Mouse (Mus musculus): Measurements from ENCODE around the gene Dvl2. TPM values are rescaled to one million over a fixed set of nuclear protein-coding genes. Genes with fewer than 3 reads are reported as not detected.

Dvl2 gene
- 10 to 100 TPM; 14.2 to 22.1 TPM for polyA plus RNA-seq (2017; shearing (Covaris generic))

DNA sequence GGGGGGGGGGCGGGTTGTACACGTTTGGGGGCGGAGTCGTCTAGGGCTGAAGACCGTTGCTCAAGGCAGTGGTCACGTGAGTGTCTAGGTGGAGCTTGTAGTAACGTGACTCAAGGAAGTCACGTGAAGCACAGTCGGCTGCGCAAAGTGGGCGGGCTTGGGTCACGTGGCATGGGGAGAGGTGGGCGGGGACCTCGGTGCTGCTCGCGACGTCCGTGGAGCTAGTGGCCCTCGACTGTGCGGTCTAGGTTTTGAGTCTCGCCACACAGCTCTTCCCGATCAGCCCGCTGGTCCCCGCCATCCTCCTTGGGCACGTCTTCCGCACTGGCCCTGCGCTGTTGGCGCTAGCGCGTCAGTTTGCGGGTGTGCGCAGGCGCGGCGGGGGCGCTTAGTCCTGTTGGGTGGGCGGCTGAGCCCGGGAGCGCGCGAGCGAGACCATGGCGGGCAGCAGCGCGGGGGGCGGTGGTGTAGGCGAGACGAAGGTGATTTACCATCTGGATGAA lies at the start of gene Dvl2:
Dvl2 (plus strand) TSS at position 200 of the 503 bp plus-strand sequence.

DNA sequence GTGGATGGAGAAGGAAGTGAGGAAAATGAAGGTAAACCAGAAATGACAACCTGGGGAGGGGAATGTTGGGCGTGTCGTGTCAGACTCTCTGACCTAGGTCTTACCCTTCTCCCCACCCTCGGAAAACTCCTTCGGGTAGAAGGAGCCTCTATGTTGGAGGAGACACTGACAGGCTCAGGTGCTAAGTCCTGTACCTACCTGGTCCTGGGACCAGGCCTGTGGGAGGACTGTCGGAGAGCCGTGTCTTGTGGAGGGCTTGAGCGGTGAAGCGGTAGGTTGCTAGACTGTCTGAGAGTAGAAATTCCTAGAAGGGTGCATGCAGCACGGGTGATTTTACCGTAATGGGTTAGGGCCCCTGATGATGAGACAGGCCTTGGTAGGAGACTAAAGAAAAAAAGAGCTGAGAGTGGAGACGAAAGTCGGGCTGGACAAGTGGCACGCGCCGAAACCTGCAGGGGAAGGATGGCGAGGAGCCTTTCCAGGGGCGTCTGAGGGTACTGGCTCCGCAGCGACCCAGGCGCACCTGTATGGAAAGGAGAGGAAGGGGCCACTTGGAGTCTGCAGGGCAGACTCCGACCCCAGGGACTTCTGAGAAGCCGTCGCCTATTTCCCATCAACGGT lies 35.6 kb upstream of the Dvl2 start, which contains the start of gene Cldn7:
Cldn7 (plus strand) TSS at position 130 of the 621 bp plus-strand sequence.

DNA sequence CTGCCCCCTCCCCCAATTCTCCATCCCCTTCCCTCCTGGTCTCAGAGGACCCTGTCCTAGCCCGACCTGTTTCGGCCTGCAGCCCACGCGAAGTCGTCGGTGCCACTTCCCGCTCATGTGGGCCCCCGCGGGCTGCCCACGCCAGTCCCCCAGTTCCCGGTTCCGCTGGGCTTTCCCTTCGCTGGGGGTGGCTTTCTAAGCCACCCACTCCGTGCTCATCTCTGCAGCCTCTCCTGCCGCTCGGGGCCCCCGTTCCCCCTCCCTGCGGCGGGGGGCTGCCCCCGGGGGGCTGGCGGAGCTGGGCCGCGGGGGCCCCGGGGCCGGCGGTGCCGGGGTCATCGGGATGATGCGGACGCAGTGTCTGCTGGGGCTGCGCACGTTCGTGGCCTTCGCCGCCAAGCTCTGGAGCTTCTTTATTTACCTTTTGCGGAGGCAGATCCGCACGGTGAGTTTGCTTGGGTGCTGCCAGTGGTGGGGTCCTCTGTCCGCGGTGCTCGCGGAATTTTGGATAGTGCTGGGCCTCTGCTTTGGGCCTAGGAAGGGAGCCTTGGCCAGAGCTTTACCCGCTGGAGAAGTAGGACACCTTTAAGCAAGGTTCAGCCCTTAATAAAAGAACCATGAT lies 19.1 kb upstream of the Dvl2 start, which contains the start of gene Ctdnep1:
Ctdnep1 (plus strand) TSS at position 16 of the 622 bp plus-strand sequence.

DNA sequence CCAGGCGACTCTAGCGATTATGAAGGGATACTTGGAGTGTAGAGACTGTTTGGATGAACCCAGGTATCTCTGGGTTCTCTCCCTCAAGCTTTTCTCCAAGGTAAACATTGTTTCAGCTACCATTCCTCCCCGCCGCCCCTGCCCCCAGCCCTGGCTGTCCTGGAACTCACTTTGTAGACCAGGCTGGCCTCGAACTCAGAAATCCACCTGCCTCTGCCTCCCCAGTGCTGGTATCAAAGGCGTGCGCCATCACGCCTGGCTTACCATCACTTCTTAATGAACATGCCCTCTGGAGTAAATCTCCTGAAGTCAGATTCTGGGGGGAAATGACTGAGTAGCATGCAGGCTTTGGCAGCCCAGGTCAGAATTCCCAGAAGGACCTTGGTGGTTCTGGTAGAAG lies 18.2 kb upstream of the Dvl2 start, which contains the start of gene Elp5:
Elp5 (minus strand) TSS at position 293 of the 400 bp plus-strand sequence.

DNA sequence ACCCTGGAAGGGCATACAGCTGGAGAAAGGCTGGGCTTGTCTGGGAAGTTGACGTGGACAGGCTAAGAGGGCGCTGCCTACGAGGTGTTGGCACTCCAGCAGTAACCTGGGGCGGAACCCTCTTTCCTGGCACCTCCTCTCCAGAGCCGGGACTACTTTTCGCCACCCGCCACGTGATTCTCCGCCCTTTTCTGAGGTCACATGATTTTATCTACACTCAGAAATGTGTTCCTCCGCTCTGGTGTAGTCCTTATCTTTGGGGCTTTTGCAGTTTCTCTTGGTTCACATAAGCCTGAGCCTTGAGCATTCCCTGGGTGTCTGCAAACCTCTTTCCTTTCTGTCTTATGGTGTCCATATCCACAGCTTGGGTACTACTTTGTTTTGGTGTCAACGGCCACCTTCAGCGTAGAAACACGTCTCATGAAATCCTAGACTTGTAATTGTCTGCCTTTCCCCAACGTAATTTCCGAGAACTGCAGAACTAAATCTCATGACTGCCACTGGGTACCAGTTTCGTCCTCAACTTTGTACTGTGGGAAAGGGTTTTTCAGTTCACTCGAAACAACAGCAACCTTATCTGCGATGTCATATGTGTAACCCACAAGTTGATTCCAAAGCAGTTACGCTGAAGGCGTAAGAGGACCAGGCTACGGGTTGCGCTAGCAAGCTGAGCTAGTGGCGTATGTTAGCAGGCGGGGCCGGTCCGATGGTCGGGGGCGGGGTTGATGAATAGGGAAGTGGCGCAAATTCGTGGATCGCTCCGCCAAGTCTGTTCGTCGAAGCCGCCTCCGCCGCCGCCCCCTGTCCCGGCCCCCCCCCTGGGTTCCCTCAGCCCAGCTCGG lies 9.3 kb upstream of the Dvl2 start, which contains the start of gene Gabarap:
Gabarap (plus strand) TSS at position 294 of the 842 bp plus-strand sequence.

DNA sequence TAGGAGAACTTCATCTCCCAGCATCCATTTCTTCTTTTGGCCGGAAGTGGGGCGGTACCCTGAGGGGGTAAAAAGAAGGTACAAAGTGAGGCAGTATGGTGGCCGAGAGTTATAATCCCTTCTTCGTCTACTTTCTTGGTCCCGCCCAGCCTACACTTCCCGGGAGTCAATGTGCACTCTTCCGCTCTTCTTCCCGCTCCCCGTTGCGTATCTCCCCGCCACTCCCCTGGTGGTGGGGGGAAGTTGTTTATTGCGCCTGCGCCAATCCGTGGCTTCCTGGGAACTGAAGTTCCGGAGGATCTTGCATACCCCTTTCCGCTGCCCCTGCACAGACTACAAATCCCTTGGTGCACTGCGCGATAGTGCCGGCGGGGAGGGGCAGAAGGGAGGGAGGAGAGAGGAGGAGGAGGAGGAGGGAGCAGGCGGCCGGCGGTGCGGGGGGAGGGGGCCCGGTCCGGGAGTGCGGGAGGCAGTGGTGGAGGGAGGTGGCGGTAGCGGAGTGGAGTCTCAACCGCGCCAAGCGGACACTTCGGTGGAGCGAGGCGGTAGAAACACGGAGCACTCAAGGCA lies 4.9 kb upstream of the Dvl2 start, which contains the start of gene Phf23:
Phf23 (plus strand) TSS at position 387 of the 570 bp plus-strand sequence.

DNA sequence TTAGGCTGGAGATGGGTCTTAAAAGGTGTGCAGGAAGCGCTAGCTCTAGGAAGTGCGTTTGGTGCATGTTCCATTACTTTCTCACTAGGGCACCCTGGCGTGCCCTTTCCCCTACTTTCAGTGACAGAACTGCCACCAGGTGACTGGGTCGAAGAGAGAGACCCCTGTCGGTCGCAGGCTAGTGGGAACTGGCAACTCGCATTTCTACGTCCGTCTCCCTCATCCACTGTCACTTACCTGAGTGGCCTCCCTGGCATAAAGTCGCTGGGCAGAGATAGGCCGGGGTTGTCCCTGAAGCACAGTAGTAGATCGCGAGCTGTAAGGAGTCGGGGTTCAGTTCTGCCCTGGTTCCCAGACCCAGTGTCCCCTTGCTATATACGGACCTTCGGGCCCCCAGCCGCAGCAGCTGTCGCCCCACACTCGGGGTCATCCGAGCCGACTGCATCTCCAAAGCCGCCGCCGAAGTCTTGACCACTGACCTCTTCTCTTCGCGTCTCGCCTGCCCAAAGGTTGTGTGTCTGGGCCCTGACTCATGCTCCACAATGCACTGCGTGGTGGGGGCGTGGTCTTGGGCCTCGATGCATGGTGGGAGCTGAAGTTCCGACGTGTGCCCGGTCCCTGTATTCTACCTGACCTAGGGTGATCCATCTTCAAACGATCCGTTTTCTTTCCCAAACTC lies 14.6 kb downstream of the Dvl2 start, which contains the start of gene Acadvl:
Acadvl (minus strand) TSS at position 532 of the 679 bp plus-strand sequence.

DNA sequence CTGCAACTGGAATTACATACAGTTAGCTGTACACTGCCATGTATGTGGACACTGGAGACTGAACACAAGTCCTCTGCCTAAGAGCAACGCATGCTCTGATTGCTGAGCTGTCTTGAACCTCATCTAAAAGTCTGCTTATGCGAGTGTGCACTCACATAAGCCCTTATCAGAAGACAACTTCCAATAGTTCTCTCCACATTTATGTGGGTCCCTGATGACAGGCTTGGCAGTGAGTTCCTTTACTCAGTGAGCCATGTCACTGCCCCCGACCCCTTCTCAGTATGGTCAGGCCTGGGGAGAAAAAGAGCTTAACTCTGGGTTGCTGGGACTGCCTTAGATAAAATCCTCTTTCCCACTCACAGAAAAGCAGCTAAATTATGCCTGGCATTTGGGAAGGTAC lies 16.3 kb downstream of the Dvl2 start, which contains the start of gene Dlg4:
Dlg4 (plus strand) TSS at position 274 of the 400 bp plus-strand sequence.

DNA sequence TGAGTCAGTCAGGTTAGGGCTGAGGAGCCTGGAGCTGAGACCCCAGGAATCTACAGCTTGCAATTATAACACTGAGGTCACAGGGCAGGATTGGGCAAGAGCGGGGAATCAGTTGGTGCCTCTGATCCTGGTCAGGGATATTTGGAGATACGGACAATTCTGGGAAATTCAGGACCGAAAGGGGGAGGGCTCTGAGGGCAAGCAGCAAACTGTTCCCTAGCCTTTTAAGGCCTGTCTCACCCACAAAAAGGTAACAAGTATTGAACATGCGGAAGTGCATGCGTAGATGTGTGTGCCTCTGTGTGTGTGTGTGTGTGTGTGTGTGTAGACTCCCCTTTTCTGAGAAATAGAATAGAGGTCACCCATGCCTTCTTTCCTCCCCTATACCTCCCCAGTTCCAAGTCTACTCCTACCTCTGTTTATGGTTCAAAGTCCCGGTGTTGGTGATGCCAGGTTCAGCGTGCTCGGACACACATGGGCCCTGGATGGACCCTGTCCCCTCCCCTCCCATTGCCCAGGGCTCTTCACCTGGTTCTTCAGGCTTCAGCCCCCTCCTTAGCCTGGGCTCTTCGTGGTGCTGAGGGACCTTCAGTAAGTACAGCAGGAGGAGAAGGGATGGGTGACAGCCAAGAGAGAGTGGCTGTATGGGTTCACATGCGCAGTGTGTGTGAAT lies 53.6 kb downstream of the Dvl2 start, which contains the start of gene Asgr1:
Asgr1 (plus strand) TSS at position 188 of the 673 bp plus-strand sequence.

Other genes starting within 250 kb of the Dvl2 start
- 10 to 100 TPM; 30.9 to 45.6 TPM for gene Polr2a, start 242.0 kb upstream of the Dvl2 start, polyA plus RNA-seq (2017; shearing (Covaris generic))
- gene Slc35g3, start 238.6 kb upstream of the Dvl2 start, polyA plus RNA-seq (2017; shearing (Covaris generic)): not detected
- gene Zbtb4, start 234.7 kb upstream of the Dvl2 start, polyA plus RNA-seq (2017; shearing (Covaris generic)): 1 to 10 TPM; 4.9 to 5.8 TPM
- gene Chrnb1, start 204.7 kb upstream of the Dvl2 start, polyA plus RNA-seq (2017; shearing (Covaris generic)): 1 to 10 TPM; 1.6 to 3.6 TPM
- gene Fgf11, start 198.7 kb upstream of the Dvl2 start, polyA plus RNA-seq (2017; shearing (Covaris generic)): not detected
- gene Tmem102, start 195.0 kb upstream of the Dvl2 start, polyA plus RNA-seq (2017; shearing (Covaris generic)): under 1 TPM in 1 of 2 experiments, not detected in 1; 0.38 TPM
- gene Gm39566, start 185.3 kb upstream of the Dvl2 start, polyA plus RNA-seq (2017; shearing (Covaris generic)): not detected
- not detected for gene Spem2, start 182.1 kb upstream of the Dvl2 start, polyA plus RNA-seq (2017; shearing (Covaris generic))
- not detected for gene Spem1, start 178.4 kb upstream of the Dvl2 start, polyA plus RNA-seq (2017; shearing (Covaris generic))
- under 1 TPM; 0.24 to 0.34 TPM for gene Nlgn2, start 162.8 kb upstream of the Dvl2 start, polyA plus RNA-seq (2017; shearing (Covaris generic))
- gene Tmem256, start 162.1 kb upstream of the Dvl2 start, polyA plus RNA-seq (2017; shearing (Covaris generic)): 100 to 1,000 TPM; 109 to 131 TPM
- gene Plscr3, start 154.2 kb upstream of the Dvl2 start, polyA plus RNA-seq (2017; shearing (Covaris generic)): 10 to 100 TPM; 19.0 to 36.8 TPM
- gene Tnk1, start 141.9 kb upstream of the Dvl2 start, polyA plus RNA-seq (2017; shearing (Covaris generic)): not detected
- not detected for gene Tmem95, start 122.6 kb upstream of the Dvl2 start, polyA plus RNA-seq (2017; shearing (Covaris generic))
- 1 to 10 TPM in 1 of 2 experiments, under 1 TPM in 1; 0.39 to 3.3 TPM for gene Kctd11, start 119.2 kb upstream of the Dvl2 start, polyA plus RNA-seq (2017; shearing (Covaris generic))
- gene Acap1, start 105.1 kb upstream of the Dvl2 start, polyA plus RNA-seq (2017; shearing (Covaris generic)): 100 to 1,000 TPM; 299 to 487 TPM
- 1 to 10 TPM; 1.5 to 4.2 TPM for gene 2810408A11Rik, start 99.6 kb upstream of the Dvl2 start, polyA plus RNA-seq (2017; shearing (Covaris generic))
- 1 to 10 TPM; 5.2 to 6.2 TPM for gene Neurl4, start 99.5 kb upstream of the Dvl2 start, polyA plus RNA-seq (2017; shearing (Covaris generic))
- 100 to 1,000 TPM; 148 to 174 TPM for gene Gps2, start 86.7 kb upstream of the Dvl2 start, polyA plus RNA-seq (2017; shearing (Covaris generic))
- gene Eif5a, start 78.6 kb upstream of the Dvl2 start, polyA plus RNA-seq (2017; shearing (Covaris generic)): 1,000 to 10,000 TPM; 1,226 to 1,635 TPM
- gene Ybx2, start 64.8 kb upstream of the Dvl2 start, polyA plus RNA-seq (2017; shearing (Covaris generic)): not detected
- gene Slc2a4, start 52.4 kb upstream of the Dvl2 start, polyA plus RNA-seq (2017; shearing (Covaris generic)): not detected
- gene Cldn7, start 35.8 kb upstream of the Dvl2 start, polyA plus RNA-seq (2017; shearing (Covaris generic)): under 1 TPM in 1 of 2 experiments, not detected in 1; 0.49 TPM
- gene Ctdnep1, start 19.4 kb upstream of the Dvl2 start, polyA plus RNA-seq (2017; shearing (Covaris generic)): 100 to 1,000 TPM in 1 of 2 experiments, 10 to 100 TPM in 1; 88.2 to 126 TPM
- gene Elp5, start 18.1 kb upstream of the Dvl2 start, polyA plus RNA-seq (2017; shearing (Covaris generic)): 100 to 1,000 TPM in 1 of 2 experiments, 10 to 100 TPM in 1; 57.5 to 119 TPM
- 100 to 1,000 TPM; 433 to 450 TPM for gene Gabarap, start 9.5 kb upstream of the Dvl2 start, polyA plus RNA-seq (2017; shearing (Covaris generic))
- gene Phf23, start 4.8 kb upstream of the Dvl2 start, polyA plus RNA-seq (2017; shearing (Covaris generic)): 10 to 100 TPM; 80.2 to 94.0 TPM
- gene Acadvl, start 14.8 kb downstream of the Dvl2 start, polyA plus RNA-seq (2017; shearing (Covaris generic)): 100 to 1,000 TPM; 104 to 130 TPM
- gene Dlg4, start 16.3 kb downstream of the Dvl2 start, polyA plus RNA-seq (2017; shearing (Covaris generic)): 1 to 10 TPM; 5.6 to 5.7 TPM
- gene Asgr1, start 53.5 kb downstream of the Dvl2 start, polyA plus RNA-seq (2017; shearing (Covaris generic)): not detected
- not detected for gene Asgr2, start 92.0 kb downstream of the Dvl2 start, polyA plus RNA-seq (2017; shearing (Covaris generic))
- gene Mgl2, start 129.7 kb downstream of the Dvl2 start, polyA plus RNA-seq (2017; shearing (Covaris generic)): under 1 TPM; 0.32 to 0.76 TPM
- 1 to 10 TPM in 1 of 2 experiments, not detected in 1; 5.3 TPM for gene Clec10a, start 155.6 kb downstream of the Dvl2 start, polyA plus RNA-seq (2017; shearing (Covaris generic))
- under 1 TPM; 0.21 to 0.60 TPM for gene Slc16a11, start 212.2 kb downstream of the Dvl2 start, polyA plus RNA-seq (2017; shearing (Covaris generic))
- gene Slc16a13, start 220.5 kb downstream of the Dvl2 start, polyA plus RNA-seq (2017; shearing (Covaris generic)): 1 to 10 TPM; 2.8 to 3.6 TPM
- not detected for gene Bcl6b, start 229.2 kb downstream of the Dvl2 start, polyA plus RNA-seq (2017; shearing (Covaris generic))
- 100 to 1,000 TPM; 171 to 200 TPM for gene 0610010K14Rik, start 237.3 kb downstream of the Dvl2 start, polyA plus RNA-seq (2017; shearing (Covaris generic))
- 1 to 10 TPM; 5.1 to 5.8 TPM for gene Gm21988, start 239.2 kb downstream of the Dvl2 start, polyA plus RNA-seq (2017; shearing (Covaris generic))
- gene Rnasek, start 239.2 kb downstream of the Dvl2 start, polyA plus RNA-seq (2017; shearing (Covaris generic)): 100 to 1,000 TPM; 279 to 287 TPM